Mouse (Mus musculus) 416B (cell line): ENCODE data around the gene Anp32a.

Experiments used
- DNase-seq: peaks from one replicate; pipeline ENCODE4 v3.0.0; 2011; ENCODE audit warnings: low read depth

The Anp32a gene

GRCm38 (mm10) chr9:62369172-62369571 lies 28.1 kb downstream of the Anp32a start:
- DNase-seq: no peak

GRCm38 (mm10) chr9:62370186-62370585 lies 29.1 kb downstream of the Anp32a start:
- no peak for DNase-seq

- peak; percentile 84 for DNase-seq
Measured at GRCm38 (mm10) chr9:62370648-62371280, 29.7 kb downstream of the Anp32a start.

DNA sequence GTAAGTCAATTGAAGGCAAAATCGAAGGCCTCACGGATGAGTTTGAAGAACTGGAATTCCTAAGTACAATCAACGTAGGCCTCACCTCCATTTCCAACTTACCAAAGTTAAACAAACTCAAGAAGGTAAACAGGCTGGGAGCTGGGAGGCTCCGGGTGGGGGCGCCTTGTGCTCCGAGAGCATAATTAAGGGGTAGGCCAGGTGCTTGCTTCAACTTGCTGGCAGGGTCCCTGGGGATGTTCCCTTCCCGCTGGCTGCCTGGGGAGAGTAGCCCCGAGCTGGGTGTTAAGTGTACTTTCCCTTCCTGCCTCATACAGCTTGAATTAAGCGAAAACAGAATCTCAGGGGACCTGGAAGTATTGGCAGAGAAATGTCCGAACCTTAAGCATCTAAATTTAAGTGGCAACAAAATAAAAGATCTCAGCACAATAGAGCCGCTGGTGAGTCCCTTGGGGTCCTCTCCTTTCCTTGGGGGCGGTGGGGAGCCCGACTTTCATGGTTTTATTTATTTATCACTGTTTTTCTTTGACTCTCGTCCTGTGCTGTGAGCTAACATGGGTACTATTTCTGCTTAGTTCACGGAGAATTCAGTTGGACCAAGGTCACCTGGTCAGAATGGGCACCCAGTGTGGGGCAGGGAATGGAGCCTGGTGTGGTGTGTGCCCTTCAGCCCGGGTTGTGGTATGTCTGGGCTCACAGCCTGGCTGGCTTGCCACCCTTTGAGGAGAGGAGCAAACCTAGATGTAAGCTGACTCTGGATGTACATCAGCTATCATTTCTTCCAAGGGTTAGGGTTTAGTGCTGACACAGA lies 30.9 kb downstream of the Anp32a start:
- DNase-seq: no peak

- no peak for DNase-seq
Measured at GRCm38 (mm10) chr9:62372556-62373221, 31.6 kb downstream of the Anp32a start.

- DNase-seq: peak; percentile 62
Measured at GRCm38 (mm10) chr9:62373222-62374123, 32.4 kb downstream of the Anp32a start.

- peak; percentile 60 for DNase-seq
Measured at GRCm38 (mm10) chr9:62374276-62374675, 33.2 kb downstream of the Anp32a start.

- no peak for DNase-seq
Measured at GRCm38 (mm10) chr9:62377897-62378296, 36.8 kb downstream of the Anp32a start.

DNA sequence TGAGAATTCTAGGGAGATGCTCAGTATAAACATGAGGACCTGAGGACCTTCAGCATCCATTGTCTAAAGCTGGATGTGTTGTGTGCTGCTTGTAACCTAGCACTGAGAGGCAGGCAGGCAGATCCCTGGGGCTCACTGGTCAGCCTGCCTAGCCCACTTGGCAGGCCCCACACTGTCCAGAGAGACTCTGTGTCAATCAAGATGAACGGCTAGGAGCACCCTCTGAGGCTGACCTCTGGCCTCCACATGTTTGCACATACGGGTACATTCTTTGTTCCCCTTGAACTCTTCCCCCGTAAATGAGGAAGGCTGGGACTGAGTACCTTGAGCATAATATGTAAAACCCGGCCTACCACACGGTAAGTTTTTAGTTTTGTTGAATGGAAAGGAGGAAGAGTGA lies 39.3 kb downstream of the Anp32a start:
- no peak for DNase-seq

GRCm38 (mm10) chr9:62381402-62381913 lies 40.4 kb downstream of the Anp32a start:
- DNase-seq: no peak

GRCm38 (mm10) chr9:62382519-62383084 lies 41.5 kb downstream of the Anp32a start:
- DNase-seq: no peak

DNA sequence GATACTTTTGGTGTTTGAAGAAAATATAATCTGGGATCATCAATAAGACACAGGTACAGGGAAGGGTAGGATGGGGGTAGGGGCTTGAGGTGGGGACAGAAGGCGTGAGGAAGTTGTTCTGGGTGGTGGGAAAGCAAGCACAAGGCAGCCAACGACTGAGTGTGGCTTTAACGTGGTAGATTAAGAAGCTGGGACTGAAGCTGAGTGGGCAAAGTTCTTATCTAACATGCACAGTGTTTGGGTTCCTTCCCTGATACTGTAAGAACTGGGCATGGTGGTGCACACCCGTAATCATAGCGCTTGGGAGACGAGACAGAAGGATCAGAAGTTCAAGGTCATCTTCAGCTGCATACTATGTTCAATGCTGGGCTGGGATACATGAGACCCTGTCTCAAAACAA lies 44.0 kb downstream of the Anp32a start:
- DNase-seq: no peak

DNA sequence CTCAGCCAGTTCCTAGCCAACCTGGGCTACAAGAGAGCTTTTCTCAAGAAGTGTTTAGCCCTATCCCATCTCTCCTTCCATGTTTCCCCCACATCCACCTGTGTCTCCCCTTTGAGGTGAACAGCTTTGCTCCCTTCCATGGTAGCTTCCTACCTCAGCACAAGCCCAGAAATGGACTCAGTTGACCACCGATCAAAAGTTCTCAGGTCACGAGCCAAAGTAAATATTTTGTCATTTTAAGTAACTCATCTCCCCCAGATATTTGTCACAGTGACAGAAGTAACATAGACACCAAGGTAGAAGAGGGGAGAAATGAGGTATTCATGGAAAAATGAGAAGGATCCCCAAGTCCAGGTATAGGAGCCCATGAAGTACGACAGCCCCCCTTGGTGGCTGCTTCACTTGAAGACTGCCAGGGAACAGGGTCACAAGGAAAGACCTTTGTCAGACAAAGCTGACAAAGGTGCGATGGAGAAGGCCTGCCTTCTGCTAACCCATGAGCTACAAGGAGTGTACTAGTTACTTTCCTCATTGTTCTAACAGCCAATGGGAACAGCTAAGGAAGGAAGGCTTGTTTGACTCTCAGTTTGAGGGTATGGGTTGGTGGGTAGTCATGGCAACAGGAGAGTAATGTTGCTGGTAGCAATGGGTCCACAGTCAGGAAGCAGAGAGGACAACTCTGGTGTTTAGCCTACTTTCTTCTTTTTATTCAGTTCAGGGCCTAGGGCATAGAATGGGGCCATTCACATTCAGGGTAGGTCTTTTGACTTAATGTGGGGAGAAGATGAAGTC lies 44.8 kb downstream of the Anp32a start:
- no peak for DNase-seq

GRCm38 (mm10) chr9:62389735-62390134 lies 48.6 kb downstream of the Anp32a start:
- DNase-seq: no peak

GRCm38 (mm10) chr9:62393531-62393930 lies 52.4 kb downstream of the Anp32a start:
- DNase-seq: no peak

GRCm38 (mm10) chr9:62394163-62394562 lies 53.1 kb downstream of the Anp32a start:
- peak; percentile 40 for DNase-seq

DNA sequence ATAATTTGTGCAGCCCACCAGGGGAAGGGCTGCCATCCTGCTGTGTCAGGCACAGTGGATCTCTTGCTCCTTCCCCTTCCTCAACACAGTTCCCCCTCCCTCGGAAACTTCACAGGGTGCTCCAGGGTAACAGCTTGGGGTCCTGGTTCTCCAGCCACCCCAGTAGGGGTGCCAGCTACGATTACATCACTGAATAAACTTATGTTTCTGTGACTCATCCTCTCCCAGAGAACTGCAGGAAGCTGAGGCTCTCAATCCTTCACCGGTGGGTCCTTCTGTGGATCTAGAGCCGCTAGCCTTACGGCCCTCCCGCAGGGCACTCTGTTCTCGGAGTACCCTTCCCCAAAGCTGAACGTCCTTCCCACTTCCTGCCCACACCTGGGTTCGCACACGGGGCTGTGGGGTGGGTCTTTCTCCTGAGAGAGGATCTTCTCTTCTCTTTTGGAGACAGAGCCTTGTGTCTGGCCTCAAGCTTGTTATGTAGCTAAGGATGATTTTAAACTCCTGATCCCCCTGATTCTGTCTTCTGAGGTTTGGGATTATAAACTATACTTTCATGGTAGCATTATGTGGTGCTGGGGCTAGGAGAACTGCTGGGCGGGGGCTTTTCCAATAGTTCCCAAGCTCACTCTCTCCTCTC lies 59.6 kb downstream of the Anp32a start:
- DNase-seq: no peak

GRCm38 (mm10) chr9:62401589-62401988 lies 60.5 kb downstream of the Anp32a start:
- DNase-seq: no peak

DNA sequence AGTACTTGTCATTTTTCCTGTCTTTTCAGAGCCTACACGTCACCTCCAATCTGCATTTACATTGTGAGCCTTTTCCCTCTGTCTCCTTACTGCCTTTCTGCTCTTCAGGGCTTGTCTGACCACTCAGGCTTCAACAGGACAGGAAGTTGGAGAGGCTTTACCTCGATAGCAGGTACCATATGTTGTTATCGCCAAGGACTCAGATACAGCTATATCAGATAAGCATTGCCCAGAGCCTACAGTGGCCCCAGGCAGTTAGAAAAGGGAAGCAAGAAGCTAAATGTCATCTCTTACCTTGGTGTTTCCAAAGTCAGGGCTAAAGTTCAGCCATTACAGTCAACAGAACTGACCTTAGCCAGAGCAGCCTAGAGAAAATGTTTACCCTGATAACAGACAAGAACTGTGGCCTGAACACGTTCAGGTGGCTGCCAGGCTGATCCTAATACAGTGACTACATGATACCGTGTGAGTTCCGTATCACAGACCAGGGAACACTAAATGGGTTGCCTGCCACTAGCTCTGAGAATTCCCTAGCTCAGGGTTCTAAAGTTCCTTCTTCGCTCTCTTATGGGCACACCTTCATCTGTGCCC lies 65.4 kb downstream of the Anp32a start:
- DNase-seq: peak; percentile 50
